Mouse (Mus musculus): ENCODE measurements around the gene H2al1a. TPM values are rescaled to one million over a fixed set of nuclear protein-coding genes. Genes with fewer than 3 reads are reported as not detected.

Gene H2al1a
- polyA plus RNA-seq, 1 experiment from 2014 or later, result not detected

Other genes starting within 250 kb of the H2al1a start
- gene H2al1b, start 3.2 kb downstream of the H2al1a start, polyA plus RNA-seq (2015; fragmentation: Nextera tagmentation; extraction: Ambion mirVana), result not detected in 2 replicates
- not detected in 2 replicates for gene H2al1c, start 6.4 kb downstream of the H2al1a start, polyA plus RNA-seq (2015; fragmentation: Nextera tagmentation; extraction: Ambion mirVana)
- gene H2al1d, start 9.6 kb downstream of the H2al1a start, polyA plus RNA-seq (2015; fragmentation: Nextera tagmentation; extraction: Ambion mirVana), result not detected in 2 replicates
- not detected in 2 replicates for gene H2al1e, start 12.7 kb downstream of the H2al1a start, polyA plus RNA-seq (2015; fragmentation: Nextera tagmentation; extraction: Ambion mirVana)
- not detected in 2 replicates for gene H2al1f, start 15.9 kb downstream of the H2al1a start, polyA plus RNA-seq (2015; fragmentation: Nextera tagmentation; extraction: Ambion mirVana)
- not detected in 2 replicates for gene H2al1g, start 19.0 kb downstream of the H2al1a start, polyA plus RNA-seq (2015; fragmentation: Nextera tagmentation; extraction: Ambion mirVana)
- not detected in 2 replicates for gene H2al1h, start 22.2 kb downstream of the H2al1a start, polyA plus RNA-seq (2015; fragmentation: Nextera tagmentation; extraction: Ambion mirVana)
- not detected in 2 replicates for gene H2al1i, start 25.4 kb downstream of the H2al1a start, polyA plus RNA-seq (2015; fragmentation: Nextera tagmentation; extraction: Ambion mirVana)
- not detected in 2 replicates for gene H2al1j, start 28.6 kb downstream of the H2al1a start, polyA plus RNA-seq (2015; fragmentation: Nextera tagmentation; extraction: Ambion mirVana)